Mouse (Mus musculus) limb, embryonic 14.5 days (tissue): ENCODE measurements at regions not wholly inside any gene's neighbourhood (a gene's known extent, or its start where the extent isn't known, plus 50 kb on each side); places are given as distances from the start of the nearest gene placed in this dataset.

ENCODE experiments used
- ATAC-seq: fragments of 200-750 bp; cut with Nextera tagmentation; 2 replicates; pipeline ENCODE4 v1.8.0; 2017; ENCODE audit warnings: low read depth, moderate number of reproducible peaks, moderate TSS enrichment; ENCODE audit not compliant: low FRiP score
- DNase-seq: peaks from one replicate; pipeline ENCODE4 v3.0.0-alpha.2; 2015; ENCODE audit warnings: low spot score
- H3K27ac ChIP-seq: fragments of 300-500 bp; sonication (generic); replicated peaks from 2 replicates; pipeline ENCODE4 v1.5.1; 2014; ENCODE audit warnings: low read depth, mild to moderate bottlenecking, low read length, moderate library complexity, mixed read lengths
- H3K27me3 ChIP-seq: fragments of 300-500 bp; sonication (generic); 2 replicates; pipeline ENCODE4 v1.6.1; 2014; ENCODE audit warnings: low read length, mixed read lengths; ENCODE audit not compliant: control insufficient read depth, insufficient read depth
- H3K36me3 ChIP-seq: fragments of 300-500 bp; sonication (generic); 2 replicates; pipeline ENCODE4 v1.6.1; 2014; ENCODE audit warnings: mild to moderate bottlenecking, low read length, moderate library complexity, mixed read lengths; ENCODE audit not compliant: control insufficient read depth, insufficient read depth
- H3K4me1 ChIP-seq: fragments of 300-500 bp; sonication (generic); 2 replicates; pipeline ENCODE4 v1.6.1; 2014; ENCODE audit warnings: antibody characterized with exemption, low read length, mixed read lengths; ENCODE audit not compliant: control insufficient read depth, insufficient read depth
- H3K4me2 ChIP-seq: fragments of 300-500 bp; sonication (generic); replicated peaks from 2 replicates; pipeline ENCODE4 v1.6.1; 2014; ENCODE audit warnings: low read depth, mild to moderate bottlenecking, low read length, moderate library complexity; ENCODE audit not compliant: severe bottlenecking
- H3K4me3 ChIP-seq: fragments of 300-500 bp; sonication (generic); replicated peaks from 2 replicates; pipeline ENCODE4 v1.5.1; 2014; ENCODE audit warnings: low read length
- H3K9ac ChIP-seq: fragments of 300-500 bp; sonication (generic); 2 replicates; pipeline ENCODE4 v1.6.1; 2014; ENCODE audit warnings: mild to moderate bottlenecking, low read depth, low read length, moderate library complexity; ENCODE audit not compliant: severe bottlenecking
- H3K9me3 ChIP-seq: fragments of 300-500 bp; sonication (generic); 2 replicates; pipeline ENCODE4 v1.6.1; 2016; ENCODE audit warnings: low read length; ENCODE audit not compliant: control insufficient read depth
- POLR2A ChIP-seq: fragments of 200-500 bp; IDR thresholded peaks from 2 replicates; pipeline ENCODE4 v1.8.0; 2012; ENCODE audit warnings: inconsistent platforms, mild to moderate bottlenecking, moderate library complexity, borderline replicate concordance; ENCODE audit not compliant: insufficient read depth, insufficient read length; ENCODE audit errors: extremely low read depth
- WGBS: fragments of 180-500 bp; shearing (Covaris S2); extraction: QIAGEN DNeasy Blood & Tissue Kit; methylation state at CpG from one replicate; pipeline ENCODE4 v1.1.7; 2014; 5-methylcytosine and 5-hydroxymethylcytosine counted together

- WGBS, result 52% methylated on average over 10 of the region's 10 CpGs
- Histone ChIP-seq H3K4me1 (no peaks in the 10 kb centered on the region), H3K27me3 (no peaks in the 10 kb centered on the region), H3K27ac (no peak overlapping the region), H3K4me2 (no peak overlapping the region), H3K36me3 (no peaks in the 10 kb centered on the region), H3K9me3 (no peaks in the 10 kb centered on the region), H3K4me3 (no peak overlapping the region), H3K9ac (no peak overlapping the region)
- no peak for TF ChIP-seq POLR2A
- DNase-seq, result no peak
- ATAC-seq, result no peak
Observed at GRCm38 (mm10) chr12:118519801-118520327, 218.6 kb upstream of the Sp4 start.

DNA sequence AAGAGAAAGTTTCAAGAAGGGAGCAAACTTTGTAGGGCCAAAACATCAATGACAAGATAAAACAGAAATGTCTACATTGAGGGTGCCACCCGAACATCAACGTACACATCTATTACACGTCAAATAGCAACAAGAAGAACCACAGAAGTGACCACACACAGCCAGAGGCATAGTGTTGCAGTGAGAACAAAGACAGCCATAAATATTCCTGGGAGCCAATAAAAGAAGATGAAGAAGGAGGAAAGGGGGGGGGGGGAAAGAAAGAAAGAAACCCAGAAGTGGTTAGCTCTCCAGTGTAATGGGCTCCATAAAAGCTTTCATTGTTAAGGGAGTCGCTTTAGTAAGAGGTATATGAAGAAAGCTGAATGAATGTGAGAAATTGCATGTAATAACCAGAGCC lies 209.7 kb upstream of the Sp4 start:
- DNase-seq, result no peak
- Histone ChIP-seq H3K27ac (no peak overlapping the region), H3K4me1 (peaks cover 9% of the 10 kb centered on the region; the same call in 1 of the 2 replicates), H3K9me3 (no peaks in the 10 kb centered on the region), H3K9ac (no peak overlapping the region), H3K4me3 (no peak overlapping the region), H3K4me2 (no peak overlapping the region), H3K27me3 (no peaks in the 10 kb centered on the region), H3K36me3 (no peaks in the 10 kb centered on the region)
- no peak for TF ChIP-seq POLR2A
- no peak for ATAC-seq
- WGBS, result 11% methylated on average over 4 of the region's 4 CpGs

DNA sequence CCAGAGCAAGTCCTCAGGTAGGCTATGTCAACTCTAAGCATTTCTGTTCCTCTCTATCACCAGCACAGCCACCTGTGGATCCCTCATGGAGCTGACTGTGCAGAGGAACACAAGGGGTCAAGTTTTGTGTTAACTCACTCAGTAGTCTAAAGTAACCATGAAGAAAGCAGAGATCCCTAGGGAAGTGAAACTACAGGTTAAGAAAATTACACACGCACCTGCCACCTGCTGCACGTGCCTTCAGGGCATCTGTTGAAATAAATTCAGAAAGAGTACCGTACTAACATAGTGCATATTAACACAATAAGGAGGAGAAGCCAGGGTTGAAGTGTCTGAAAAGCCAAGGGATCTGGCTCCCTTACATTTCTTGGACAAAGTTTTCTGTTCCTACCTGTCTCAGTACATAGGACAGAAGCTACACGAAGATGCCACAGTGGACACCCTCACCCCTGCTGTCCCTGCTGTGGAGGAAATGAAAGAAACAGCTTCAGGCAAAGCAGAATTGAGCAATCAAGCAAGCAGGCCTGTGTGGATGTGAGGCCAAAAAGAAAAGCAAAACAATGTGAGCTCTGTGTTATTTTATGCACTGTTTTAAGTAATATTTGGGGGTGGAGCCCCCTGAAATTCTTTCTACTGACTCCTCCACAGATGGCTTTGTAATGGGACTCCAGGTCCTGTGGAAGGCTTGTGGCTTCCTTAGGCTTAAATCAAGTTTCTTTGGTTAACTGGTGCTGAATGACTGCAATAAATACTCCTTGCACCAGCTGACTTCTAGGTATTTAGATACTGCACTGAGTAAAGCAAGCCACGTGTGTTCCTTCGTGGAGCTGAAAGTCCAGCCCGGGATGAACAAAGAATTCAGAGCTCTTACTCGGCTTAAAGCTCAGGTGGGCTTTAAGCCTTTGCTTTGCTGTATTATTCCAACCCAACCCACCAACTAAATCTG lies 208.0 kb upstream of the Sp4 start:
- H3K36me3 ChIP-seq, result no peaks in the 10 kb centered on the region
- WGBS, result 38% methylated on average over 8 of the region's 8 CpGs
- DNase-seq (peak; percentile 30), ATAC-seq (no peak)
- no peak overlapping the region for H3K4me3 ChIP-seq
- H3K4me2 ChIP-seq, result no peak overlapping the region
- no peak overlapping the region for H3K27ac ChIP-seq
- H3K4me1 ChIP-seq, result peaks cover 9% of the 10 kb centered on the region; the same call in 1 of the 2 replicates
- TF ChIP-seq POLR2A, result no peak
- no peaks in the 10 kb centered on the region for H3K27me3 ChIP-seq
- no peak overlapping the region for H3K9ac ChIP-seq
- no peaks in the 10 kb centered on the region for H3K9me3 ChIP-seq

- no peak for DNase-seq
- Histone ChIP-seq H3K4me2 (no peak overlapping the region), H3K27ac (no peak overlapping the region), H3K36me3 (no peaks in the 10 kb centered on the region), H3K9me3 (no peaks in the 10 kb centered on the region), H3K9ac (no peak overlapping the region), H3K4me3 (no peak overlapping the region), H3K27me3 (no peaks in the 10 kb centered on the region), H3K4me1 (no peaks in the 10 kb centered on the region)
- WGBS, result 23% methylated on average over 5 of the region's 5 CpGs
- TF ChIP-seq POLR2A, result no peak
- ATAC-seq, result no peak
Observed at GRCm38 (mm10) chr12:118500392-118500791, 199.2 kb upstream of the Sp4 start.

DNA sequence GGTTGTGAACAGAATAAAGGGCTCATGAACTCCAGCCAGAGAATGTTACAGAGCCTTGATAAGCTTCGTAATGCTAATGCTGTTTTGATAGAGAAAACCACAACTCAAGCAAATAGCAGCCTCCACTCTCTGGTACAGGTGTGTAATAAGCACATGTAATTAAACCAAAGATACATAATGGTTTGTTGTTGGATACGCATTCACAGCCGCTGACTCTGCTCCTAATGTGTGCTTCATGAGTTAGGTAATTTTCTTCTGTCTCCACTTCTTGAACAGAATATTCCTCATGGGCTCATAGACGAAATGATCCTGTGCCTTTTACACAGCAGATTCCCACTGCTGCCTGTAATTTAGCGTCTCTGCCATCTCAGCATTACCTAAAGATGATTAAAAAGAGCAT lies 186.8 kb upstream of the Sp4 start:
- Histone ChIP-seq H3K4me3 (no peak overlapping the region), H3K9me3 (no peaks in the 10 kb centered on the region), H3K9ac (no peak overlapping the region), H3K27me3 (no peaks in the 10 kb centered on the region), H3K36me3 (no peaks in the 10 kb centered on the region), H3K4me2 (no peak overlapping the region), H3K27ac (no peak overlapping the region), H3K4me1 (no peaks in the 10 kb centered on the region)
- ATAC-seq (no peak), DNase-seq (no peak)
- no peak for TF ChIP-seq POLR2A
- WGBS, result 85% methylated on average over 5 of the region's 5 CpGs
